Mouse (Mus musculus): ENCODE results near the gene Rnf121. TPM values are rescaled to one million over a fixed set of nuclear protein-coding genes. Genes with fewer than 3 reads are reported as not detected.

Gene Rnf121
- polyA plus RNA-seq, 1 experiment from 2014 or later: 29.0 TPM

- ATAC-seq (ENCODE audit: insufficient number of reproducible peaks, low FRiP score, low TSS enrichment, low read depth) (no peak), DNase-seq (ENCODE audit: low spot score) (no peak)
- Histone ChIP-seq H3K4me2 (ENCODE audit: low read depth, severe bottlenecking) (no peak overlapping the region), H3K9me3 (ENCODE audit: control insufficient read depth, low read length) (no peaks in the 10 kb centered on the region), H3K4me1 (ENCODE audit: control insufficient read depth, insufficient read depth, low read length) (no peaks in the 10 kb centered on the region), H3K36me3 (ENCODE audit: control insufficient read depth, insufficient read depth, low read length) (peaks cover 15% of the 10 kb centered on the region), H3K27ac (replicated peaks; ENCODE audit: low read depth, low read length) (no peak overlapping the region), H3K4me3 (ENCODE audit: low read depth, low read length) (no peak overlapping the region), H3K9ac (ENCODE audit: low read length) (no peak overlapping the region), H3K27me3 (ENCODE audit: control insufficient read depth, insufficient read depth, low read length) (no peaks in the 10 kb centered on the region)
- WGBS: 73% methylated on average over 3 of the region's 3 CpGs
Observed at GRCm38 (mm10) chr7:102019362-102019761, 45.9 kb downstream of the Rnf121 start.

GRCm38 (mm10) chr7:102018590-102018989 lies 46.7 kb downstream of the Rnf121 start, which contains the start of gene Il18bp:
Il18bp (minus strand) TSS chr7:102018690.
- no peaks in the 10 kb centered on the region for H3K4me1 ChIP-seq (ENCODE audit: control insufficient read depth, insufficient read depth, low read length)
- H3K4me2 ChIP-seq (ENCODE audit: low read depth, severe bottlenecking): no peak within 1 kb of the TSS
- ATAC-seq (ENCODE audit: insufficient number of reproducible peaks, low FRiP score, low TSS enrichment, low read depth) (no peak), DNase-seq (ENCODE audit: low spot score) (no peak)
- H3K9me3 ChIP-seq (ENCODE audit: control insufficient read depth, low read length): no peaks in the 10 kb centered on the region
- H3K36me3 ChIP-seq (ENCODE audit: control insufficient read depth, insufficient read depth, low read length): peaks cover 19% of the 10 kb centered on the region
- 93% methylated on average over 3 of the region's 3 CpGs for WGBS
- H3K27ac ChIP-seq (replicated peaks; ENCODE audit: low read depth, low read length): no peak within 1 kb of the TSS
- H3K9ac ChIP-seq (ENCODE audit: low read length): no peak within 1 kb of the TSS
- H3K4me3 ChIP-seq (ENCODE audit: low read depth, low read length): no peak within 1 kb of the TSS
- no peaks in the 10 kb centered on the region for H3K27me3 ChIP-seq (ENCODE audit: control insufficient read depth, insufficient read depth, low read length)

- DNase-seq (ENCODE audit: low spot score): no peak
- WGBS: 88% methylated on average over 7 of the region's 7 CpGs
- H3K4me3 ChIP-seq (ENCODE audit: low read depth, low read length): no peak overlapping the region
Observed at GRCm38 (mm10) chr7:102018034-102018433, 47.2 kb downstream of the Rnf121 start.

GRCm38 (mm10) chr7:102017452-102017851 lies 47.8 kb downstream of the Rnf121 start:
- peaks cover 29% of the 10 kb centered on the region for H3K36me3 ChIP-seq (ENCODE audit: control insufficient read depth, insufficient read depth, low read length)

More at GRCm38 (mm10) chr7:102018034-102018433, 47.2 kb downstream of the Rnf121 start:
- Histone ChIP-seq H3K27me3 (ENCODE audit: control insufficient read depth, insufficient read depth, low read length) (no peaks in the 10 kb centered on the region), H3K27ac (replicated peaks; ENCODE audit: low read depth, low read length) (no peak overlapping the region), H3K4me1 (ENCODE audit: control insufficient read depth, insufficient read depth, low read length) (no peaks in the 10 kb centered on the region), H3K36me3 (ENCODE audit: control insufficient read depth, insufficient read depth, low read length) (peaks cover 23% of the 10 kb centered on the region), H3K9me3 (ENCODE audit: control insufficient read depth, low read length) (no peaks in the 10 kb centered on the region), H3K9ac (ENCODE audit: low read length) (no peak overlapping the region), H3K4me2 (ENCODE audit: low read depth, severe bottlenecking) (no peak overlapping the region)
- no peak for ATAC-seq (ENCODE audit: insufficient number of reproducible peaks, low FRiP score, low TSS enrichment, low read depth)

GRCm38 (mm10) chr7:102016936-102017335 lies 48.3 kb downstream of the Rnf121 start:
- Histone ChIP-seq H3K4me2 (ENCODE audit: low read depth, severe bottlenecking) (no peak overlapping the region), H3K4me1 (ENCODE audit: control insufficient read depth, insufficient read depth, low read length) (no peaks in the 10 kb centered on the region), H3K27me3 (ENCODE audit: control insufficient read depth, insufficient read depth, low read length) (no peaks in the 10 kb centered on the region), H3K27ac (replicated peaks; ENCODE audit: low read depth, low read length) (no peak overlapping the region), H3K36me3 (ENCODE audit: control insufficient read depth, insufficient read depth, low read length) (peaks cover 34% of the 10 kb centered on the region), H3K9ac (ENCODE audit: low read length) (no peak overlapping the region), H3K4me3 (ENCODE audit: low read depth, low read length) (no peak overlapping the region), H3K9me3 (ENCODE audit: control insufficient read depth, low read length) (no peaks in the 10 kb centered on the region)
- ATAC-seq (ENCODE audit: insufficient number of reproducible peaks, low FRiP score, low TSS enrichment, low read depth): no peak
- DNase-seq (ENCODE audit: low spot score): no peak
- WGBS: 90% methylated on average over 4 of the region's 4 CpGs

More at GRCm38 (mm10) chr7:102017452-102017851, 47.8 kb downstream of the Rnf121 start:
- no peak overlapping the region for H3K4me2 ChIP-seq (ENCODE audit: low read depth, severe bottlenecking)
- no peak overlapping the region for H3K27ac ChIP-seq (replicated peaks; ENCODE audit: low read depth, low read length)
- DNase-seq (ENCODE audit: low spot score) (no peak), ATAC-seq (ENCODE audit: insufficient number of reproducible peaks, low FRiP score, low TSS enrichment, low read depth) (no peak)
- H3K9me3 ChIP-seq (ENCODE audit: control insufficient read depth, low read length): no peaks in the 10 kb centered on the region
- H3K9ac ChIP-seq (ENCODE audit: low read length): no peak overlapping the region
- no peak overlapping the region for H3K4me3 ChIP-seq (ENCODE audit: low read depth, low read length)
- no peaks in the 10 kb centered on the region for H3K27me3 ChIP-seq (ENCODE audit: control insufficient read depth, insufficient read depth, low read length)
- no peaks in the 10 kb centered on the region for H3K4me1 ChIP-seq (ENCODE audit: control insufficient read depth, insufficient read depth, low read length)
- 80% methylated on average over 5 of the region's 5 CpGs for WGBS

GRCm38 (mm10) chr7:102014995-102015394 lies 50.3 kb downstream of the Rnf121 start:
- 89% methylated on average over 2 of the region's 2 CpGs for WGBS
- no peak for ATAC-seq (ENCODE audit: insufficient number of reproducible peaks, low FRiP score, low TSS enrichment, low read depth)
- H3K4me2 ChIP-seq (ENCODE audit: low read depth, severe bottlenecking): no peak overlapping the region
- H3K9ac ChIP-seq (ENCODE audit: low read length): no peak overlapping the region
- H3K4me3 ChIP-seq (ENCODE audit: low read depth, low read length): no peak overlapping the region
- no peaks in the 10 kb centered on the region for H3K4me1 ChIP-seq (ENCODE audit: control insufficient read depth, insufficient read depth, low read length)
- H3K27me3 ChIP-seq (ENCODE audit: control insufficient read depth, insufficient read depth, low read length): no peaks in the 10 kb centered on the region
- no peaks in the 10 kb centered on the region for H3K9me3 ChIP-seq (ENCODE audit: control insufficient read depth, low read length)
- H3K36me3 ChIP-seq (ENCODE audit: control insufficient read depth, insufficient read depth, low read length): peaks cover 46% of the 10 kb centered on the region
- H3K27ac ChIP-seq (replicated peaks; ENCODE audit: low read depth, low read length): no peak overlapping the region
- no peak for DNase-seq (ENCODE audit: low spot score)

GRCm38 (mm10) chr7:102013416-102013815 lies 51.9 kb downstream of the Rnf121 start:
- H3K27ac ChIP-seq (replicated peaks; ENCODE audit: low read depth, low read length): no peak overlapping the region
- no peak overlapping the region for H3K4me3 ChIP-seq (ENCODE audit: low read depth, low read length)
- H3K27me3 ChIP-seq (ENCODE audit: control insufficient read depth, insufficient read depth, low read length): no peaks in the 10 kb centered on the region
- H3K4me1 ChIP-seq (ENCODE audit: control insufficient read depth, insufficient read depth, low read length): no peaks in the 10 kb centered on the region
- DNase-seq (ENCODE audit: low spot score) (no peak), ATAC-seq (ENCODE audit: insufficient number of reproducible peaks, low FRiP score, low TSS enrichment, low read depth) (no peak)
- H3K4me2 ChIP-seq (ENCODE audit: low read depth, severe bottlenecking): no peak overlapping the region
- peaks cover 61% of the 10 kb centered on the region for H3K36me3 ChIP-seq (ENCODE audit: control insufficient read depth, insufficient read depth, low read length)
- H3K9me3 ChIP-seq (ENCODE audit: control insufficient read depth, low read length): no peaks in the 10 kb centered on the region
- H3K9ac ChIP-seq (ENCODE audit: low read length): no peak overlapping the region
- WGBS: 91% methylated on average over 8 of the region's 8 CpGs

- no peak overlapping the region for H3K4me2 ChIP-seq (ENCODE audit: low read depth, severe bottlenecking)
- no peaks in the 10 kb centered on the region for H3K27me3 ChIP-seq (ENCODE audit: control insufficient read depth, insufficient read depth, low read length)
- no peak overlapping the region for H3K27ac ChIP-seq (replicated peaks; ENCODE audit: low read depth, low read length)
- DNase-seq (ENCODE audit: low spot score) (no peak), ATAC-seq (ENCODE audit: insufficient number of reproducible peaks, low FRiP score, low TSS enrichment, low read depth) (no peak)
- WGBS: 89% methylated on average over 9 of the region's 9 CpGs
- no peaks in the 10 kb centered on the region for H3K9me3 ChIP-seq (ENCODE audit: control insufficient read depth, low read length)
- H3K36me3 ChIP-seq (ENCODE audit: control insufficient read depth, insufficient read depth, low read length): peaks cover 63% of the 10 kb centered on the region
- H3K9ac ChIP-seq (ENCODE audit: low read length): no peak overlapping the region
- H3K4me1 ChIP-seq (ENCODE audit: control insufficient read depth, insufficient read depth, low read length): no peaks in the 10 kb centered on the region
- H3K4me3 ChIP-seq (ENCODE audit: low read depth, low read length): no peak overlapping the region
Observed at GRCm38 (mm10) chr7:102011855-102012254, 53.4 kb downstream of the Rnf121 start.

- no peaks in the 10 kb centered on the region for H3K4me1 ChIP-seq (ENCODE audit: control insufficient read depth, insufficient read depth, low read length)
- DNase-seq (ENCODE audit: low spot score) (no peak), ATAC-seq (ENCODE audit: insufficient number of reproducible peaks, low FRiP score, low TSS enrichment, low read depth) (no peak)
- H3K27ac ChIP-seq (replicated peaks; ENCODE audit: low read depth, low read length): no peak overlapping the region
- peaks cover 42% of the 10 kb centered on the region for H3K36me3 ChIP-seq (ENCODE audit: control insufficient read depth, insufficient read depth, low read length)
- no peaks in the 10 kb centered on the region for H3K27me3 ChIP-seq (ENCODE audit: control insufficient read depth, insufficient read depth, low read length)
- H3K4me2 ChIP-seq (ENCODE audit: low read depth, severe bottlenecking): no peak overlapping the region
- H3K4me3 ChIP-seq (ENCODE audit: low read depth, low read length): no peak overlapping the region
- no peaks in the 10 kb centered on the region for H3K9me3 ChIP-seq (ENCODE audit: control insufficient read depth, low read length)
- WGBS: 91% methylated on average over 1 of the region's 1 CpGs
- no peak overlapping the region for H3K9ac ChIP-seq (ENCODE audit: low read length)
Observed at GRCm38 (mm10) chr7:102006520-102006919, 58.7 kb downstream of the Rnf121 start.
